Mouse (Mus musculus) heart, postnatal 25 days (tissue): Measurements from ENCODE around the gene Snx10. TPM values are rescaled to one million over a fixed set of nuclear protein-coding genes. Genes with fewer than 3 reads are reported as not detected.

Experiments used
- DNase-seq: peaks from one replicate; pipeline ENCODE4 v3.0.0; 2022; ENCODE audit warnings: low spot score
- intact Hi-C: fragments of 180-260 bp; cut with DNase I; formaldehyde crosslinking; loops from one replicate; pipeline ENCODE4 v1.15.1; 2025
- total RNA-seq, 2 experiments: library from RNA; stranded (reverse); gene quantifications; 2 replicates each; pipeline ENCODE4 v1.2.3; 2021

Snx10 gene
- total RNA-seq, 2 experiments from 2014 or later, result 10.2 to 11.3 TPM

- intact Hi-C loops, result loop anchor here (1.0 to 5.0 kb wide), 4 partner anchors 69 to 371 kb away; no protein-coding TSS in a partner anchor
- DNase-seq, result peak; percentile 52
Observed at GRCm38 (mm10) chr6:51580040-51580680, 56.5 kb downstream of the Snx10 start.

GRCm38 (mm10) chr6:51581418-51581817, 57.7 kb downstream of the Snx10 start:
- no peak for DNase-seq
- intact Hi-C loops, result loop anchor here (2.0 to 5.0 kb wide), 2 partner anchors 71 to 219 kb away; no protein-coding TSS in a partner anchor

GRCm38 (mm10) chr6:51582051-51582450, 58.4 kb downstream of the Snx10 start:
- DNase-seq, result no peak
- intact Hi-C loops, result loop anchor here (5.0 kb wide), 1 partner anchor 220 kb away; no protein-coding TSS in a partner anchor

- DNase-seq, result no peak
Observed at GRCm38 (mm10) chr6:51585980-51586379, 62.3 kb downstream of the Snx10 start.

GRCm38 (mm10) chr6:51587266-51587665, 63.6 kb downstream of the Snx10 start:
- no peak for DNase-seq
- intact Hi-C loops, result loop anchor here (2.0 kb wide), 1 partner anchor 272 kb away; no protein-coding TSS in a partner anchor

More at GRCm38 (mm10) chr6:51585980-51586379, 62.3 kb downstream of the Snx10 start:
- intact Hi-C loops, result loop anchor here (1.0 to 2.0 kb wide), 2 partner anchors 273 to 635 kb away; partner anchors contain the start of gene Hoxa7

GRCm38 (mm10) chr6:51591264-51591663, 67.6 kb downstream of the Snx10 start:
- no peak for DNase-seq
- intact Hi-C loops, result no loop called here

- intact Hi-C loops, result no loop called here
- DNase-seq, result no peak
Observed at GRCm38 (mm10) chr6:51591844-51592243, 68.1 kb downstream of the Snx10 start.

- intact Hi-C loops, result no loop called here
- peak; percentile 41 for DNase-seq
Observed at GRCm38 (mm10) chr6:51592356-51593115, 68.8 kb downstream of the Snx10 start.

- no peak for DNase-seq
- intact Hi-C loops, result no loop called here
Observed at GRCm38 (mm10) chr6:51593446-51594035, 69.8 kb downstream of the Snx10 start.

GRCm38 (mm10) chr6:51594516-51594915, 70.8 kb downstream of the Snx10 start:
- intact Hi-C loops, result no loop called here
- DNase-seq, result no peak

- intact Hi-C loops, result no loop called here
- no peak for DNase-seq
Observed at GRCm38 (mm10) chr6:51598058-51598457, 74.4 kb downstream of the Snx10 start.

GRCm38 (mm10) chr6:51600412-51600811, 76.7 kb downstream of the Snx10 start:
- intact Hi-C loops, result no loop called here
- DNase-seq, result no peak

GRCm38 (mm10) chr6:51602341-51602740, 78.6 kb downstream of the Snx10 start:
- DNase-seq, result no peak
- intact Hi-C loops, result no loop called here

GRCm38 (mm10) chr6:51603691-51604090, 80.0 kb downstream of the Snx10 start:
- no peak for DNase-seq
- intact Hi-C loops, result no loop called here

GRCm38 (mm10) chr6:51606245-51606644, 82.5 kb downstream of the Snx10 start:
- no peak for DNase-seq

GRCm38 (mm10) chr6:51606803-51607202, 83.1 kb downstream of the Snx10 start:
- intact Hi-C loops, result no loop called here
- no peak for DNase-seq

More at GRCm38 (mm10) chr6:51606245-51606644, 82.5 kb downstream of the Snx10 start:
- intact Hi-C loops, result no loop called here

GRCm38 (mm10) chr6:51611621-51612020, 87.9 kb downstream of the Snx10 start:
- DNase-seq, result no peak
- intact Hi-C loops, result loop anchor here (5.0 kb wide), 1 partner anchor 111 kb away; no protein-coding TSS in a partner anchor

GRCm38 (mm10) chr6:51612371-51613051, 88.8 kb downstream of the Snx10 start:
- intact Hi-C loops, result loop anchor here (5.0 kb wide), 1 partner anchor 110 kb away; no protein-coding TSS in a partner anchor

GRCm38 (mm10) chr6:51613661-51614060, 90.0 kb downstream of the Snx10 start:
- DNase-seq, result no peak
- intact Hi-C loops, result loop anchor here (5.0 kb wide), 1 partner anchor 109 kb away; no protein-coding TSS in a partner anchor

More at GRCm38 (mm10) chr6:51612371-51613051, 88.8 kb downstream of the Snx10 start:
- DNase-seq, result peak; percentile 14

- intact Hi-C loops, result no loop called here
- no peak for DNase-seq
Observed at GRCm38 (mm10) chr6:51626843-51627242, 103.1 kb downstream of the Snx10 start.
